In genomic region chr16:31455276-31456045, GRCm38 (mm10) we compare ENCODE assay signal across 13 mouse cellular contexts. TPM values are rescaled to one million over a fixed set of nuclear protein-coding genes. Genes with fewer than 3 reads are reported as not detected.
DNase-seq lines count a peak whose midpoint lies in the region; ATAC-seq and TF ChIP-seq lines count a peak whose summit lies in the region.
"Had no signal": no experiment of that assay in that cellular context is flagged by ENCODE, and none has a peak within 500 bp of the region (broad histone marks: within the 10 kb centered on the region; RNA-seq: fewer than 3 reads in every experiment).

No protein-coding gene starts in this region.

- 60% methylated on average over 21 of the region's 21 CpGs for WGBS in heart, embryonic 12.5 days
- 69% methylated on average over 21 of the region's 21 CpGs for WGBS in intestine, embryonic 14.5 days
- 57% methylated on average over 21 of the region's 21 CpGs for WGBS in stomach, embryonic 14.5 days

- peak; percentile 31; the same call in 1 of the 2 replicates for ATAC-seq in heart, embryonic 12.5 days (ENCODE audit: insufficient number of reproducible peaks, low FRiP score)
- no peak for ATAC-seq in intestine, embryonic 14.5 days (replicated peaks; ENCODE audit: low FRiP score, low TSS enrichment, low read depth)
- no peak for ATAC-seq in stomach, embryonic 14.5 days (ENCODE audit: insufficient number of reproducible peaks, insufficient read depth, low FRiP score, low read depth)
- ATAC-seq: CD4-positive, CD25-positive, alpha-beta regulatory T cell, adult 4 months had no signal

- no peaks in the 10 kb centered on the region for H3K9me3 ChIP-seq in heart, embryonic 12.5 days (replicated peaks)
- H3K9me3 ChIP-seq in intestine, embryonic 14.5 days (ENCODE audit: control insufficient read depth, low read length) = no peaks in the 10 kb centered on the region
- no peaks in the 10 kb centered on the region for H3K9me3 ChIP-seq in stomach, embryonic 14.5 days (ENCODE audit: control insufficient read depth, low read depth, low read length)
- H3K9me3 ChIP-seq: neural tube, embryonic 13.5 days had no signal

- DNase-seq in heart, postnatal 10 days = no peak
- DNase-seq in left cerebral cortex, adult 2 months (ENCODE audit: extremely low spot score in 1 of 2, low spot score in 2 of 2) = no peak
- DNase-seq in left cerebral cortex, adult 9 months (ENCODE audit: low spot score in 2 of 2) = no peak
- DNase-seq in intestine, embryonic 14.5 days (ENCODE audit: low spot score) = no peak
- no peak for DNase-seq in ovary, postnatal 10 days (ENCODE audit: low spot score)
- DNase-seq: cerebellum, adult 9-10 months; gastrocnemius, postnatal 36 days; heart, postnatal 36 days; lung, adult 18-20 months had no signal

- H3K27me3 ChIP-seq in heart, embryonic 12.5 days (replicated peaks) = peaks cover 6% of the 10 kb centered on the region
- H3K27me3 ChIP-seq in intestine, embryonic 14.5 days (replicated peaks; ENCODE audit: control insufficient read depth, insufficient read depth, low read length) = no peaks in the 10 kb centered on the region
- no peaks in the 10 kb centered on the region for H3K27me3 ChIP-seq in stomach, embryonic 14.5 days (ENCODE audit: control insufficient read depth, insufficient read depth, low read length)
- H3K27me3 ChIP-seq: neural tube, embryonic 13.5 days had no signal

- peaks cover 15% of the 10 kb centered on the region for H3K4me1 ChIP-seq in heart, embryonic 12.5 days (replicated peaks)
- peaks cover 6% of the 10 kb centered on the region; the same call in 1 of the 2 replicates for H3K4me1 ChIP-seq in intestine, embryonic 14.5 days (replicated peaks; ENCODE audit: control insufficient read depth, insufficient read depth, low read length)
- H3K4me1 ChIP-seq in stomach, embryonic 14.5 days (ENCODE audit: control insufficient read depth, insufficient read depth, low read length) = peaks cover 10% of the 10 kb centered on the region

- no peaks in the 10 kb centered on the region for H3K36me3 ChIP-seq in heart, embryonic 12.5 days
- H3K36me3 ChIP-seq in intestine, embryonic 14.5 days (ENCODE audit: control insufficient read depth, insufficient read depth, low read length) = no peaks in the 10 kb centered on the region
- no peaks in the 10 kb centered on the region for H3K36me3 ChIP-seq in stomach, embryonic 14.5 days (ENCODE audit: control insufficient read depth, insufficient read depth, low read length)

- no peak for TF ChIP-seq CTCF in left cerebral cortex, adult 2 months (IDR thresholded peaks at IDR 0.05)

- intact Hi-C loops in heart, postnatal 10 days (cut with DNase I) = no loop called here
- intact Hi-C loops in left cerebral cortex, adult 2 months (cut with DNase I) = no loop called here

- H3K27ac ChIP-seq in heart, embryonic 12.5 days (ENCODE audit: poor library complexity, severe bottlenecking) = no peak overlapping the region
- peak overlapping the region; percentile 72 for H3K27ac ChIP-seq in left cerebral cortex, adult 2 months
- peak overlapping the region; percentile 69; the same call in 1 of the 2 replicates for H3K27ac ChIP-seq in intestine, embryonic 14.5 days (ENCODE audit: low read depth)
- H3K27ac ChIP-seq in stomach, embryonic 14.5 days (ENCODE audit: low read length) = peak overlapping the region; percentile 69
- H3K27ac ChIP-seq: neural tube, embryonic 13.5 days had no signal

- H3K4me3 ChIP-seq in heart, embryonic 12.5 days = no peak overlapping the region
- no peak overlapping the region for H3K4me3 ChIP-seq in left cerebral cortex, adult 2 months
- H3K4me3 ChIP-seq in intestine, embryonic 14.5 days (ENCODE audit: low read depth, low read length) = no peak overlapping the region
- H3K4me3 ChIP-seq in stomach, embryonic 14.5 days (ENCODE audit: low read depth, low read length) = no peak overlapping the region
- H3K4me3 ChIP-seq: neural tube, embryonic 13.5 days had no signal

- no peak overlapping the region for H3K9ac ChIP-seq in heart, embryonic 12.5 days
- no peak overlapping the region for H3K9ac ChIP-seq in intestine, embryonic 14.5 days (ENCODE audit: low read length)
- no peak overlapping the region for H3K9ac ChIP-seq in stomach, embryonic 14.5 days (replicated peaks; ENCODE audit: low read depth, low read length)
- H3K9ac ChIP-seq: neural tube, embryonic 13.5 days had no signal

- no peak overlapping the region; the same call in 1 of the 2 replicates for H3K4me2 ChIP-seq in heart, embryonic 12.5 days
- H3K4me2 ChIP-seq in intestine, embryonic 14.5 days (ENCODE audit: low read length) = no peak overlapping the region
- H3K4me2 ChIP-seq in stomach, embryonic 14.5 days (replicated peaks; ENCODE audit: low read depth, low read length) = no peak overlapping the region
- H3K4me2 ChIP-seq: neural tube, embryonic 13.5 days had no signal

RNA-seq across cellular contexts. Expression of gene Bdh1, which starts 33.4 kb away (rescaled TPM):
- polyA plus RNA-seq in heart, embryonic 12.5 days (2016; fragmentation: Nextera tagmentation; extraction: Ambion mirVana) = 12.5 and 15.6 TPM in 2 replicates
- under 1 TPM; 0.77 TPM for total RNA-seq in heart, postnatal 10 days (2021)
- 100 to 1,000 TPM; 108 TPM for total RNA-seq in left cerebral cortex, adult 2 months (2021)
- 55.6 and 68.3 TPM in 2 replicates for polyA plus RNA-seq in intestine, embryonic 14.5 days (2014; fragmentation: Nextera tagmentation; extraction: Ambion mirVana)
- polyA plus RNA-seq in stomach, embryonic 14.5 days (2014; fragmentation: Nextera tagmentation; extraction: Ambion mirVana) = 30.0 TPM in 2 replicates
